Mouse (Mus musculus): ENCODE results near the gene Slc9a1. TPM values are rescaled to one million over a fixed set of nuclear protein-coding genes. Genes with fewer than 3 reads are reported as not detected.

The Slc9a1 gene
- polyA plus RNA-seq (2012; ENCODE audit: low replicate concordance): 70.0 and 77.3 TPM in 2 replicates

DNA sequence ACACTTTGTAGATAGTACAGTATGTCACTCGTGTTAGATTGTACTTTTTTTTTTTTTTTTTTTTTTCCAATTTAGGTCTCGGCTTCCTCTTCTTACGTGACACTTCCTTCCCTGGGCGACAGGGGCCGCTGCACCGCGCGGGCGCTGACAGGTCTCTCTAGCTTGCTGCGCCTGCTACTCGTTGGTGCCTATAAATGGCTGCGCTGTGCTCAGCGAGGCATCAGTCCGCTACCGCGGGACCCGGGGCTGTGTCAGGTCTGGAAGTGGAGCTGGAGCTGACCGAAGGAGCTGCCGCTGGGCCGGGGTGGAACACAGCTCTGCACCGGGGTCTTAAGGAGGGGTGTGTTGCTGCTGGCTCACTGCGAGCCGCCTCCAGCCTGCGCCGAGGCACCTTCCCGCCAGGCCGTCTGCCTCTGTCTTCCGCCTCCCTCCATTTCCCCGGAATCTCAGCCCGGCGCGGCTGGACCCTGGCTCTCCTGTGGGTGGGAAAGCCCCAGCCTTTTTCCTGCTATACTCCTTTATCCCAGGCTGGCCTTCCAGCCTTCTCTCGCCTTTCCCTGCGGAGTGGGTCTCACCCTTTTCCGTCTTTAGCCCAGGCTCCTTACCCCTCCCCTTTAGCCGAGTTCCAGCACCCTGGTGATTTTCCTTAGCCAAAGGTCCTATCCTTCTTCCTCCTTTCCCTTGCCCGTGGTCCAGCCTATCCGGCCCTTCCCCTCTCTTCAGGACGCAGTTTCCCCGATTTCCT is at the start of gene Slc9a1:
TSS of gene Slc9a1 (plus strand) at position 154 of the 745 bp plus-strand sequence.

DNA sequence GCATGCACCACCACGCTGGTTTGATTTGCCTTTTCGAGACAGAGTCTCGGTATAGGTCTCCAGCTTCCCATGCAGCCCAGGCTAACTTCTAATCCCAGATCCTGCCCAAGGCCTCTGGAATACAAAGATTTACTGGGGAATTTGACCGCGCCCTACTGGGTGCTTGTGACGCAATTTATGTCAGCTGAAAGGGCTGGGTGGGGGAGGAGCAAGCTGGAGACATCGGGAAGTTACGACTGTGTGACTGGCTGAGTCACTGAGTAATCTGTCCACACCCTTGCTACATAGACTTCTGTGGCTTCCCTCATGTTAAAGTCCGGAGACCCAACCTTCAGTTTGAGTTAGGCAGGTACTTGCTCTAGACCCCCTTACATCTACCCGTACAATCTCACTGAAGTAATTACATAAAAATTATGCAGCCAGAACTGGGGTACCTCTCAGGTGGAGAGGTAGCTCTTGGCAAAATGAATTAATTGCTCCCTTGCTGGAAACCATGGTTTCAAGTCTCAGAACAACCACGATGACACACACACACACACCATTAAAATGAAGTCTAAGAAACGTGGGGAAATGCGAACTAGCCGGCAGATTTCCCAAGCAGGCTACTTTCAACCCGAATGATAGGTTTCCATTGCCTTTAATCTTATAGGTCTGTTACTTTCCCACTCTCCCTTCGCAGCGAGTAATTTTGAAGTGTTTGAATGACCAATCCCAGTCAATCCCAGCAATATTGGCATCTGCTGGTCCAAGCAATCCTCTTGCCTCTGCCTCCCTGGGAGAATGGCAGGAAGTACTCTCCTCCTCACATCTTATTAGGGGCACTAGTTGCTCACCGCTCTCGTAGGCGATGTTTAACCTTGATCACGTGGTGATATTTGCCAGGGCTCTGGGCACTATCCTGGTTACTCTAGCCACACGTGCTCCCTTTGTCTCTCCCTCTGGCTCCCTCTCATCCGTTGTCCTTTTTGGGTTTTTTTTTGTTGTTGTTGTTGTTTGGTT is 15.8 kb upstream of the Slc9a1 start, which contains the start of gene Wdtc1:
TSS of gene Wdtc1 (minus strand) at position 115 of the 999 bp plus-strand sequence.

Other genes with a start within 250 kb of the Slc9a1 start
- gene Wasf2, start 239.2 kb upstream of the Slc9a1 start, polyA plus RNA-seq (2012; ENCODE audit: low replicate concordance): 97.7 and 153 TPM in 2 replicates
- 0.84 and 1.1 TPM in 2 replicates for gene Cd164l2, start 157.6 kb upstream of the Slc9a1 start, polyA plus RNA-seq (2012; ENCODE audit: low replicate concordance)
- not detected in 2 replicates for gene Gpr3, start 157.2 kb upstream of the Slc9a1 start, polyA plus RNA-seq (2012; ENCODE audit: low replicate concordance)
- 79.7 and 100 TPM in 2 replicates for gene Map3k6, start 128.9 kb upstream of the Slc9a1 start, polyA plus RNA-seq (2012; ENCODE audit: low replicate concordance)
- gene Sytl1, start 106.6 kb upstream of the Slc9a1 start, polyA plus RNA-seq (2012; ENCODE audit: low replicate concordance): 4.2 and 10.6 TPM in 2 replicates
- 12.9 and 30.5 TPM in 2 replicates for gene Tmem222, start 91.9 kb upstream of the Slc9a1 start, polyA plus RNA-seq (2012; ENCODE audit: low replicate concordance)
- gene Wdtc1, start 16.2 kb upstream of the Slc9a1 start, polyA plus RNA-seq (2012; ENCODE audit: low replicate concordance): 117 and 160 TPM in 2 replicates
- gene Tent5b, start 110.4 kb downstream of the Slc9a1 start, polyA plus RNA-seq (2012; ENCODE audit: low replicate concordance): 0.13 and 0.15 TPM in 2 replicates
- 0.28 and 0.34 TPM in 2 replicates for gene Trnp1, start 128.8 kb downstream of the Slc9a1 start, polyA plus RNA-seq (2012; ENCODE audit: low replicate concordance)
- 0.30 and 1.2 TPM in 2 replicates for gene Kdf1, start 149.3 kb downstream of the Slc9a1 start, polyA plus RNA-seq (2012; ENCODE audit: low replicate concordance)
- 165 and 264 TPM in 2 replicates for gene Nudc, start 176.3 kb downstream of the Slc9a1 start, polyA plus RNA-seq (2012; ENCODE audit: low replicate concordance)
- 0.52 and 0.95 TPM in 2 replicates for gene Nr0b2, start 183.7 kb downstream of the Slc9a1 start, polyA plus RNA-seq (2012; ENCODE audit: low replicate concordance)
- gene Gpatch3, start 205.0 kb downstream of the Slc9a1 start, polyA plus RNA-seq (2012; ENCODE audit: low replicate concordance): 9.5 and 9.9 TPM in 2 replicates
- 41.9 and 70.4 TPM in 2 replicates for gene Gpn2, start 214.7 kb downstream of the Slc9a1 start, polyA plus RNA-seq (2012; ENCODE audit: low replicate concordance)
- gene Sfn, start 232.5 kb downstream of the Slc9a1 start, polyA plus RNA-seq (2012; ENCODE audit: low replicate concordance): 7.2 and 9.9 TPM in 2 replicates